Mouse (Mus musculus): ENCODE measurements around the gene Kcnj14. TPM values are rescaled to one million over a fixed set of nuclear protein-coding genes. Genes with fewer than 3 reads are reported as not detected.
A peak's percentile ranks its signal among the peaks of the same experiment; 100 is the strongest.

Kcnj14 gene
- 1.3 and 1.9 TPM in 2 replicates for polyA plus RNA-seq (2012; rRNA removed)

- no peak for DNase-seq (ENCODE audit: low read depth)
- TF ChIP-seq CTCF (IDR thresholded peaks at IDR 0.05; ENCODE audit: borderline replicate concordance, extremely low read depth, insufficient read depth, insufficient read length), result no peak
- no peak for TF ChIP-seq POLR2A (IDR thresholded peaks at IDR 0.05; ENCODE audit: borderline replicate concordance, extremely low read depth, insufficient read depth, insufficient read length, poor library complexity, severe bottlenecking)
These were observed at the start of gene Kcnj14 for GRCm38 (mm10) chr7:45824598-45824997. Kcnj14 (minus strand) TSS chr7:45824782.

- peak; percentile 32; the same call in 1 of the 2 replicates for TF ChIP-seq CTCF (IDR thresholded peaks at IDR 0.05; ENCODE audit: borderline replicate concordance, extremely low read depth, insufficient read depth, insufficient read length)
- no peak for TF ChIP-seq POLR2A (IDR thresholded peaks at IDR 0.05; ENCODE audit: borderline replicate concordance, extremely low read depth, insufficient read depth, insufficient read length, poor library complexity, severe bottlenecking)
- DNase-seq (ENCODE audit: low read depth), result peak; percentile 59
These were observed 48.7 kb upstream of the Kcnj14 start for GRCm38 (mm10) chr7:45873061-45873947.

- peak; percentile 94 for DNase-seq (ENCODE audit: low read depth)
- peak; percentile 100 for TF ChIP-seq CTCF (IDR thresholded peaks at IDR 0.05; ENCODE audit: borderline replicate concordance, extremely low read depth, insufficient read depth, insufficient read length)
- peak; percentile 29; the same call in 1 of the 2 replicates for TF ChIP-seq POLR2A (IDR thresholded peaks at IDR 0.05; ENCODE audit: borderline replicate concordance, extremely low read depth, insufficient read depth, insufficient read length, poor library complexity, severe bottlenecking)
These were observed 48.0 kb upstream of the Kcnj14 start, which contains the start of gene Kdelr1 for GRCm38 (mm10) chr7:45872624-45873023. Kdelr1 (plus strand) TSS chr7:45872772.

- peak; percentile 41 for DNase-seq (ENCODE audit: low read depth)
- TF ChIP-seq CTCF (IDR thresholded peaks at IDR 0.05; ENCODE audit: borderline replicate concordance, extremely low read depth, insufficient read depth, insufficient read length) (no peak), POLR2A (IDR thresholded peaks at IDR 0.05; ENCODE audit: borderline replicate concordance, extremely low read depth, insufficient read depth, insufficient read length, poor library complexity, severe bottlenecking) (no peak)
These were observed 45.9 kb upstream of the Kcnj14 start for GRCm38 (mm10) chr7:45870282-45871058.

- DNase-seq (ENCODE audit: low read depth), result no peak
- no peak for TF ChIP-seq POLR2A (IDR thresholded peaks at IDR 0.05; ENCODE audit: borderline replicate concordance, extremely low read depth, insufficient read depth, insufficient read length, poor library complexity, severe bottlenecking)
- no peak for TF ChIP-seq CTCF (IDR thresholded peaks at IDR 0.05; ENCODE audit: borderline replicate concordance, extremely low read depth, insufficient read depth, insufficient read length)
These were observed 45.2 kb upstream of the Kcnj14 start for GRCm38 (mm10) chr7:45869787-45870186.

GRCm38 (mm10) chr7:45869107-45869670 is 44.6 kb upstream of the Kcnj14 start:
- DNase-seq (ENCODE audit: low read depth), result peak; percentile 14
- TF ChIP-seq POLR2A (IDR thresholded peaks at IDR 0.05; ENCODE audit: borderline replicate concordance, extremely low read depth, insufficient read depth, insufficient read length, poor library complexity, severe bottlenecking), result no peak
- TF ChIP-seq CTCF (IDR thresholded peaks at IDR 0.05; ENCODE audit: borderline replicate concordance, extremely low read depth, insufficient read depth, insufficient read length), result no peak

- peak; percentile 64 for DNase-seq (ENCODE audit: low read depth)
- no peak for TF ChIP-seq POLR2A (IDR thresholded peaks at IDR 0.05; ENCODE audit: borderline replicate concordance, extremely low read depth, insufficient read depth, insufficient read length, poor library complexity, severe bottlenecking)
These were observed 43.3 kb upstream of the Kcnj14 start for GRCm38 (mm10) chr7:45867871-45868270.

GRCm38 (mm10) chr7:45865925-45866910 is 41.6 kb upstream of the Kcnj14 start:
- DNase-seq (ENCODE audit: low read depth), result peak; percentile 96

GRCm38 (mm10) chr7:45864435-45864834 is 39.9 kb upstream of the Kcnj14 start:
- TF ChIP-seq POLR2A (IDR thresholded peaks at IDR 0.05; ENCODE audit: borderline replicate concordance, extremely low read depth, insufficient read depth, insufficient read length, poor library complexity, severe bottlenecking) (no peak), CTCF (IDR thresholded peaks at IDR 0.05; ENCODE audit: borderline replicate concordance, extremely low read depth, insufficient read depth, insufficient read length) (no peak)
- DNase-seq (ENCODE audit: low read depth), result no peak

More at GRCm38 (mm10) chr7:45865925-45866910, 41.6 kb upstream of the Kcnj14 start:
- TF ChIP-seq CTCF (IDR thresholded peaks at IDR 0.05; ENCODE audit: borderline replicate concordance, extremely low read depth, insufficient read depth, insufficient read length) (no peak), POLR2A (IDR thresholded peaks at IDR 0.05; ENCODE audit: borderline replicate concordance, extremely low read depth, insufficient read depth, insufficient read length, poor library complexity, severe bottlenecking) (peak; percentile 80)

- TF ChIP-seq POLR2A (IDR thresholded peaks at IDR 0.05; ENCODE audit: borderline replicate concordance, extremely low read depth, insufficient read depth, insufficient read length, poor library complexity, severe bottlenecking) (no peak), CTCF (IDR thresholded peaks at IDR 0.05; ENCODE audit: borderline replicate concordance, extremely low read depth, insufficient read depth, insufficient read length) (no peak)
- DNase-seq (ENCODE audit: low read depth), result no peak
These were observed 38.2 kb upstream of the Kcnj14 start for GRCm38 (mm10) chr7:45862804-45863203.
